Mouse (Mus musculus): ENCODE measurements around the gene P4hb. TPM values are rescaled to one million over a fixed set of nuclear protein-coding genes. Genes with fewer than 3 reads are reported as not detected.
A peak's percentile ranks its signal among the peaks of the same experiment; 100 is the strongest.
"Not testable (repeated sequence)": the region's sequence is repeated elsewhere in the genome, so short reads cannot be mapped to it uniquely, and the experiment has no call there.

The P4hb gene
- total RNA-seq, 2 experiments from 2014 or later: 238 to 247 TPM

GRCm38 (mm10) chr11:120598990-120599549, 26.0 kb upstream of the P4hb start:
- intact Hi-C loops (cut with DNase I): no loop called here
- no peak for DNase-seq

- intact Hi-C loops (cut with DNase I): no loop called here
Observed at GRCm38 (mm10) chr11:120598283-120598989, 25.4 kb upstream of the P4hb start, which contains the start of the genes Alyref and Anapc11. Alyref (minus strand) TSS chr11:120598365. Anapc11 (plus strand) TSS chr11:120598421.

DNA sequence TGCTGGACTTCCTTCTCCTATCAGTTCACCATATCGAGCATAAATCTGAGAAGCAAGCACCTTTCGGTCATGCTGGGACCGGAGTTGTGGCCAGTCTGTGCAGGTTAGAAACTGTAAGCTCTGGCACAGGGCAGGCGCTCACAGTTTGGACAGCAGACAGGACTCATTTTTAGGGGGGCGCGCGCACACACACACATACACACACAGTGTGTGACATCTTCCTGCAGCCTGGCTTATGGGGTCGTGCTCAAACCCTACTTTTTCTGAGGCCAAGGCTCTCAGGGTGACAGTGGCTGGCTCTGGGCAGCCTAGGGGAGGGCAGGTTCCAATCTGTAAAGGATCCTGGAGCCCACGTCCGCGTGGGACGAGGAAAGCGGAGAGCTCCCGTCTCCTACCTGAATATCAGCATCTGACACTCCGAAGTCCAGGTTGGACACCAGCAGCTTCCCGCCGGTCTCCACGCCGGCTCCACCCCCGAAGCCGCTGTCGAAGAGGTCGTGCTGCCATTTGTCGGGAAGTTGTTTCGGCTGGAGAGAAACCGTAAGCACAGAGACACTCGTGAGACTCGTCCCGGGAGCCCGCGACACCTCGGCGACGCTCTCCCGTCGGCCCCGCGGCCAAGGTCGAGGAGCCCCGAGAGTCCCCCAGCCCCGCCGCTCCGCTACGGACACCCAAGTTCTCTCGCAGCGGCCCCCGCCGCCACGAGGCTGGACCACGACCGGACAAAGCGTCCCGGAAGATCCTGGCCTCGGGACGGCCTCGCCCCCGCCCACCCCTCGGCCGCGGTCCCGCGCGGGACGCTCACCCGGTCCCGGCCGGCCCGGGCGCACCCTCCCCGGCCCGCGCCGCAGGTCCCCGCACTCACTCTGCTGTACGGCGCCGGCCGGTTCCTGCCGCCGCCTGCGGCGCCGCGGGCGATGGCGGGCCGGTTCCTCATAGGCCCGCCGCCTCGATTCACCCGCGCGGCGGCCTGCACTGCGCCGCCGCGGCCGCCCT, 24.5 kb upstream of the P4hb start:
- intact Hi-C loops (cut with DNase I): no loop called here
- no peak for DNase-seq

More at GRCm38 (mm10) chr11:120598283-120598989, 25.4 kb upstream of the P4hb start, which contains the start of the genes Alyref and Anapc11:
- peak; percentile 97 to 98 for DNase-seq

GRCm38 (mm10) chr11:120588531-120588930, 15.5 kb upstream of the P4hb start:
- intact Hi-C loops (cut with DNase I): no loop called here
- DNase-seq: no peak

DNA sequence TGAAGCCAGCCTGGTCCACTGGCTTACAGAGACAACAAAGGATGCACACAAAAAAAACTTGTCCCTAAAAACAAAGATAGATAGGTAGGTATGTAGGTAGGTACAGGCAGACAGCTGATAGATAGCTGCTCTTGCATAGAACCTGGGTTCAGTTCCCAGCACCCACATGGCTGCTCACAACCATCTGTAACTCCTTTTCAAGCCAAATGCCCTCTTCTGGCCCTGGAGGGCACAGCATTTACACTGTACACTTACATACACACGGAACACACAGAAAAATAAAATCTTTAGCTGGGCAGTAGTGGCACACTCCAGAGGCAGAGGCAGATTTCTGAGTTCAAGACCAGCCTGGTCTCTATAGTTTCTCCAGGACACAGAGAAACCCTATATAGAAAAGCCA, 10.9 kb upstream of the P4hb start:
- no peak for DNase-seq
- intact Hi-C loops (cut with DNase I): no loop called here

DNA sequence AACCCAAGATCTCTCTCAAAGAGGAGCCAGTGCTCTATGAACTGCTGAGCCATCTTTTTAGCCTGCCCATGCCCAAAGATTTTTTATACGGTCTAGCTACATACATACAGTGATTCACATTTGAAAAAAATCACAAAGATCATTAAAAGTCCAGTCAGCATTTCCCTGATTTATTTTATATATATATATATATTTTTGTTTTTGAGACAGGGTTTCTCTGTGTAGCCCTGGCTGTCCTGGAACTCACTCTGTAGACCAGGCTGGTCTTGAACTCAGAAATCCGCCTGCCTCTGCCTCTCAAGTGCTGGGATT, 9.9 kb upstream of the P4hb start:
- intact Hi-C loops (cut with DNase I); DNase-seq: not testable (repeated sequence)

DNA sequence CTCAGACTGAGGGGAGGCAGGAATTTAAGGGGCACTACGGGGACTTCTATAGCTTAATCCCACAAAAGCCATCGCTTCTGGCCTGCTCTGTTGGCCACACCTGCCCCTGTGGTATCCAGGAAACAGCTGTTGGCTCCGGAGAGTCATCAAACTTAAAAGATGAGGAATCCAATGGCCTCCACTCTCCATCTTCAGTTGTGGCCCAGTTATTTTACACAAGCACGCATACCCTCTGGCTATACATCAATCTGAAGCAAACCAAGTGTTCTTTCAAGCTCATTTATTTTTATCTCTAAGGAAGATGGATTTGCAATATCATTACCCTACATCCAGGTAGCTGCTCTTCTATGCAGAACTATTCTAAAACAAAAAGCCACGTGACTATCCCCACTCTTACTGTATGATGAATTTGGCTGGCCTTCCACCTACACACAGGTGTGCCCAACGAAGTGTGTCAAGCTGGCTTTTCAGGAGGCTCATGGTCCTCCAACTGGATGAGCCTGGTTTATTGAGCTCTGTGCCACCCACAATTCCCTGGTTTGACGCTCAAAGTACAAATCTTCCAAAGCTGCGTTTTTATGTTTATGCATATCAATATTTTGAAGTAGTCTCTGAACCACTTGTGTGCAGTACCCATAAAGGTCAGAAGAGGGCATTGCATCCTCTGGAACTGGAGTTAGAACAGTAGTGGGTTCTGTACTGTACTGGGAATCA, 9.4 kb upstream of the P4hb start:
- intact Hi-C loops (cut with DNase I): no loop called here
- peak; percentile 14 to 46 for DNase-seq

DNA sequence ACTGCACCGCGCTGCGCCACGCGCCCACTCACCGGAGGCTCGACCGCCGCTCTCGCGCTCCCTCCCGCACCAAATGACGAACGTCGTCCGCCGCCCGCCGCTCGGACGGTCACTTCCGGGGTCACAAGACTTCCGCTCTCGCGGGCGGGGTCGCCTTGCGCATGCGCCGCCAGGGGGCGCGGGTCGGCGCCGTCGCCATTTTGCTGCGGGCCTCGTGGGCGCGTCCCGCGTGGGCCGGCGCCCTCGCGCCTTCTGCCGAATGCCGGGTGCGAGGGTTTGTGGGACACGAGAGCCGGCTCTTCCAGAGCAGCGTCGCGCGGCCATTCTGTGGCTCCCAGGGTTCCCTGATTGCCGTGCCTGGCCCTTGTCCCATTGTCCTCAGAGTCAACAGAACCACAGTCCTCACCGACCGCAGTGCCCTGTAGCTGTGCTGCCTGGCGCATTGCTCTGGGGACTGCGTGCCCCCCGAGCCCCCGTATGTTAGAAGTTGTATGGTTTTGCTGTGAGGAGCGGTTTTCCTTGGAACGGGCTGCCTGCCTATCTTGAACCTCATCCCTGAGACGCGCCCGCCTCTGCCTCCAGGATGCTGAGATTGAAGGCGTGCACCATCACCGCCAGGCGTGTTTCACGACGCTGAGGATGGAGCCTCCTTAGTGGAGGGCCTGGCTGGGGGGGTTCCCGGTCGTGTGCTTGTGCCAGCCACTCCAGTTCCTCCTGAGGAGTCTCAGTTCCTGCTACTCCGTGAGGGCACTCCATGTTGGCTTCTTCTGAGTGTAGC, 8.6 kb upstream of the P4hb start, which contains the start of gene Arhgdia:
TSS of gene Arhgdia (minus strand) at position 135 of the 778 bp plus-strand sequence.
- intact Hi-C loops (cut with DNase I): no loop called here
- peak; percentile 93 for DNase-seq

- intact Hi-C loops (cut with DNase I): no loop called here
- DNase-seq: peak; percentile 58 to 67
Observed at GRCm38 (mm10) chr11:120580871-120581331, 7.8 kb upstream of the P4hb start.

DNA sequence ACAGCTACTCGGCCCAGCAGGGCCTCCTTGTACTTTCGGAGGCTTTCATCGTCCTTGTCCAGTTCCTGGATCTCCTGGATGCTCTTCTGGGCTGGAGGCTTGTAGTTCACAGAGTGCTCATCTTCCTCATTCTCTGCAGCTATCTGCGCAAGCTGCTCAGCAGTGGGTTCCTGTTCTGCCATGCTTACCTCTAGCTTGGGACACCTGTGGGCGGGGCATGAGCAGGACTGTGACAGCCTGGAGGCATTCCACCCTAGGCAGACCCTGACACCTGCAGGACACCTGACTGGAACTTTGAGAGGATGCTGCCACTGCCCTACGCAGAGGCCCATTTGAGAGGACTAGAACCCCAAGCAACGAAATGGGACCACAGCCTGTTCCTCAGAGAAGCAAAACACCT, 7.1 kb upstream of the P4hb start:
- intact Hi-C loops (cut with DNase I): no loop called here

GRCm38 (mm10) chr11:120579316-120580107, 6.5 kb upstream of the P4hb start:
- DNase-seq: peak; percentile 79 to 85
- intact Hi-C loops (cut with DNase I): loop anchor here (1.0 to 5.0 kb wide), 2 partner anchors 65 to 133 kb away; partner anchors contain the start of genes Cenpx and Lrrc45

More for the DNA sequence above, 7.1 kb upstream of the P4hb start:
- DNase-seq: peak in 1 of 2 experiments; percentile 11

DNA sequence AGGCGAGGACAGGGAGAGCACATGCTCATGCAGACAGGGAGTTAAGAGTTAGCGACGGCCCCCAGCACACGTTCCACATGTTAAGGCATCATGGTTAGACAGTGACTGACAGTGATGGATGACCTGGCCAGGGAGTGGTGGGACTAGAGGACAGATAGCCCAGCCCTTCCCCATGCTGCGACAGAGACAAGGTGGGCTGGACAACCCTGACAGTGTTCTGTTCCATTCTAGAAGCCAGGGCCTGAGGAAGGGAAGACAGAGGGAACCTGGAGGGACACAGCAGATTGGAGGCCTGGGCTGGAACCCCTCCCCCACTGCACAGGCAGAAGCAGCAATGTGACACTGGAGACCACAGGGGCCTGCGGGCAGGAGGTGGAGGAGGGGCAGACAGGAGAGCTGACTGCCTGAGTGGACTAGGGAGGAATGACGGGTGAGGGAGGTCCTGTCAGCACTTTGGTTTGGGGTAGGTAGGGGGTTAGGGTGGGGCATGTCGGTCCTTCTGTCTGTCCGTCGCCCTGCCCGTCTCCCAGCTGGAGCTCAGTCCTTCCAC, 5.7 kb upstream of the P4hb start:
- intact Hi-C loops (cut with DNase I): loop anchor here (1.0 to 5.0 kb wide), 2 partner anchors 64 to 134 kb away; partner anchors contain the start of genes Cenpx and Lrrc45
- no peak for DNase-seq

- no peak for DNase-seq
- intact Hi-C loops (cut with DNase I): loop anchor here (5.0 kb wide), 1 partner anchor 134 kb away; the partner anchor contains the start of genes Cenpx and Lrrc45
Observed at GRCm38 (mm10) chr11:120578024-120578693, 5.1 kb upstream of the P4hb start.

DNA sequence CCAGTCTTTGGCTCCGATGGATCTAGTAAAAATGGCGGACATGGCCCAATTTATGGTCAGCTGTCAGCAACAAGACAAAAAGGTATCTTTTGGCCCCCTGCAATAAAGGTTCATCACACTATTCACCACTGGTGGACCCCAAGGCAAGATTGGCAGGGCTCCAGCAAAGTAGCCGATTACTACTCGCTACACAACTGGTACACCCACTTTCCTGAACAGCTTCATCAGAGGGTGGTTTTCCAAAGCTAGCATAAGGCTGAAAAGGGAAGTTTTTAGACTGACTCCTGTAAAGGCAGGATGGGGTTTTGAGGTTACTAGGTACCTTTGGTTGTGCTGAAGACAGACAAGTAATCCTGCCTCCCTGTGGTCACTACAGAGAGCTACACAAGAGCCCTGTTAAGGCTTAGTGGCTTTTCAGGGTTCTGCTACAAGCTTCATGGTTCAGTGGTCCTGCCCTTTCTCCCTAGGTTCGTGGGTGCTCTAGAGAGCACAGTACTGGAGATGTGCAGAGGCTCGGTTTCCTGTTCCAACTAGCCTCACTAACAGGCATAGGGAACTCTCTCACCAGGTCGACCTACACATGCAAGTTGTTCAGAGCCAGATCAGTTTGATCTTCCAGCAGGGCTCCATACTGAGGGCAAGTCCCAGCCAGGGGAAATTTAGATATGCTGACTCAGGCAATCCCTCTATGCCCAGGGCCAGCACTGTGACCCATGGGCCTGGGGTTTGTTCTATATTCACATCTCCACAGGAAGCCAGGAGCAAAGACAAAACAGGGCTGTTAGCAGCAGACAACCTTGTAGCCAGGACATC, 4.4 kb upstream of the P4hb start:
- DNase-seq: no peak
- intact Hi-C loops (cut with DNase I): loop anchor here (5.0 kb wide), 1 partner anchor 135 kb away; the partner anchor contains the start of genes Cenpx and Lrrc45

- intact Hi-C loops (cut with DNase I): loop anchor here (5.0 kb wide), 1 partner anchor 136 kb away; the partner anchor contains the start of genes Cenpx and Lrrc45
- no peak for DNase-seq
Observed at GRCm38 (mm10) chr11:120576365-120576981, 3.4 kb upstream of the P4hb start.

- intact Hi-C loops (cut with DNase I): loop anchor here (5.0 kb wide), 1 partner anchor 136 kb away; the partner anchor contains the start of genes Cenpx and Lrrc45
- no peak for DNase-seq
Observed at GRCm38 (mm10) chr11:120575940-120576339, 2.9 kb upstream of the P4hb start.

All from heart, postnatal 14 days (tissue).